Mouse (Mus musculus) limb, embryonic 15.5 days (tissue): ENCODE results near the gene Vwa3a. TPM values are rescaled to one million over a fixed set of nuclear protein-coding genes. Genes with fewer than 3 reads are reported as not detected.

ENCODE experiments used
- ATAC-seq: fragments of 200-750 bp; cut with Nextera tagmentation; 2 replicates; pipeline ENCODE4 v1.8.0; 2017; ENCODE audit warnings: low read depth, moderate TSS enrichment; ENCODE audit not compliant: insufficient number of reproducible peaks, low FRiP score, low TSS enrichment
- H3K27ac ChIP-seq: fragments of 300-500 bp; sonication (generic); 2 replicates; pipeline ENCODE4 v1.5.1; 2015; ENCODE audit warnings: moderate library complexity, mild to moderate bottlenecking, inconsistent platforms
- H3K27me3 ChIP-seq: fragments of 300-500 bp; sonication (generic); 2 replicates; pipeline ENCODE4 v1.6.1; 2015; ENCODE audit warnings: inconsistent platforms
- H3K36me3 ChIP-seq: fragments of 300-500 bp; sonication (generic); 2 replicates; pipeline ENCODE4 v1.6.1; 2015; ENCODE audit warnings: inconsistent platforms
- H3K4me1 ChIP-seq: fragments of 300-500 bp; sonication (generic); 2 replicates; pipeline ENCODE4 v1.6.1; 2015; ENCODE audit warnings: inconsistent platforms
- H3K4me2 ChIP-seq: fragments of 300-500 bp; sonication (generic); 2 replicates; pipeline ENCODE4 v1.6.1; 2015; ENCODE audit warnings: mild to moderate bottlenecking, inconsistent platforms
- H3K4me3 ChIP-seq: fragments of 300-500 bp; sonication (generic); 2 replicates; pipeline ENCODE4 v1.5.1; 2015; ENCODE audit warnings: mild to moderate bottlenecking, inconsistent platforms
- H3K9ac ChIP-seq: fragments of 300-500 bp; sonication (generic); 2 replicates; pipeline ENCODE4 v1.6.1; 2015; ENCODE audit warnings: inconsistent platforms
- H3K9me3 ChIP-seq: fragments of 300-500 bp; sonication (generic); 2 replicates; pipeline ENCODE4 v1.6.1; 2016; ENCODE audit warnings: inconsistent platforms
- WGBS: fragments of 180-500 bp; shearing (Covaris S2); methylation state at CpG from one replicate; pipeline ENCODE4 v1.1.7; 2015; 5-methylcytosine and 5-hydroxymethylcytosine counted together
- polyA plus RNA-seq: library from polyadenylated mRNA; unstranded; fragments of >200 nt; fragmentation: Nextera tagmentation; extraction: Ambion mirVana; gene quantifications from 2 replicates; pipeline ENCODE4 v1.2.1, GENCODE M21; 2015

Vwa3a gene
- polyA plus RNA-seq, 1 experiment from 2014 or later, result not detected

GRCm38 (mm10) chr7:120819386-120819785 lies 80.3 kb downstream of the Vwa3a start:
- Histone ChIP-seq H3K27me3 (no peaks in the 10 kb centered on the region), H3K4me2 (no peak overlapping the region), H3K9me3 (no peaks in the 10 kb centered on the region), H3K4me1 (no peaks in the 10 kb centered on the region), H3K9ac (no peak overlapping the region), H3K36me3 (no peaks in the 10 kb centered on the region), H3K4me3 (no peak overlapping the region), H3K27ac (no peak overlapping the region)
- ATAC-seq, result no peak
- 81% methylated on average over 4 of the region's 4 CpGs for WGBS

GRCm38 (mm10) chr7:120823248-120823647 lies 84.1 kb downstream of the Vwa3a start:
- Histone ChIP-seq H3K27ac (no peak overlapping the region), H3K9ac (no peak overlapping the region), H3K9me3 (no peaks in the 10 kb centered on the region), H3K4me1 (no peaks in the 10 kb centered on the region), H3K4me2 (no peak overlapping the region), H3K4me3 (no peak overlapping the region), H3K27me3 (no peaks in the 10 kb centered on the region), H3K36me3 (no peaks in the 10 kb centered on the region)
- 22% methylated on average over 5 of the region's 5 CpGs for WGBS
- ATAC-seq, result no peak

GRCm38 (mm10) chr7:120825097-120825496 lies 86.0 kb downstream of the Vwa3a start:
- no peaks in the 10 kb centered on the region for H3K36me3 ChIP-seq
- H3K9me3 ChIP-seq, result no peaks in the 10 kb centered on the region
- 67% methylated on average over 2 of the region's 2 CpGs for WGBS
- H3K4me3 ChIP-seq, result no peak overlapping the region
- no peaks in the 10 kb centered on the region for H3K4me1 ChIP-seq
- H3K27me3 ChIP-seq, result peaks cover 9% of the 10 kb centered on the region
- H3K9ac ChIP-seq, result no peak overlapping the region
- no peak for ATAC-seq
- no peak overlapping the region for H3K27ac ChIP-seq
- no peak overlapping the region for H3K4me2 ChIP-seq

- WGBS, result 17% methylated on average over 3 of the region's 3 CpGs
- Histone ChIP-seq H3K27me3 (peaks cover 12% of the 10 kb centered on the region), H3K9ac (no peak overlapping the region), H3K4me1 (peaks cover 11% of the 10 kb centered on the region), H3K36me3 (no peaks in the 10 kb centered on the region), H3K9me3 (no peaks in the 10 kb centered on the region), H3K27ac (no peak overlapping the region), H3K4me2 (no peak overlapping the region), H3K4me3 (no peak overlapping the region)
- ATAC-seq, result no peak
Observed at GRCm38 (mm10) chr7:120826408-120826807, 87.3 kb downstream of the Vwa3a start.

- ATAC-seq, result no peak
- peak overlapping the region; percentile 38; the same call in 1 of the 2 replicates for H3K27ac ChIP-seq
- WGBS, result 1% methylated on average over 46 of the region's 46 CpGs
Observed at GRCm38 (mm10) chr7:120830431-120831381, 91.6 kb downstream of the Vwa3a start.

GRCm38 (mm10) chr7:120834426-120834825 lies 95.3 kb downstream of the Vwa3a start:
- no peak overlapping the region for H3K9ac ChIP-seq
- H3K4me3 ChIP-seq, result peak overlapping the region; percentile 59
- ATAC-seq, result no peak
- H3K27me3 ChIP-seq, result peaks cover 8% of the 10 kb centered on the region
- no peak overlapping the region for H3K27ac ChIP-seq
- no peaks in the 10 kb centered on the region for H3K9me3 ChIP-seq
- no peaks in the 10 kb centered on the region for H3K36me3 ChIP-seq
- peaks cover 24% of the 10 kb centered on the region for H3K4me1 ChIP-seq
- 41% methylated on average over 6 of the region's 6 CpGs for WGBS
- H3K4me2 ChIP-seq, result peak overlapping the region; percentile 55

More at GRCm38 (mm10) chr7:120830431-120831381, 91.6 kb downstream of the Vwa3a start:
- Histone ChIP-seq H3K4me1 (peaks cover 18% of the 10 kb centered on the region), H3K36me3 (no peaks in the 10 kb centered on the region), H3K4me3 (peak overlapping the region; percentile 57), H3K27me3 (peaks cover 12% of the 10 kb centered on the region), H3K9me3 (no peaks in the 10 kb centered on the region), H3K4me2 (peak overlapping the region; percentile 93), H3K9ac (peak overlapping the region; percentile 50)

GRCm38 (mm10) chr7:120834863-120835372 lies 95.8 kb downstream of the Vwa3a start:
- peak overlapping the region; percentile 79 for H3K27ac ChIP-seq
- H3K4me1 ChIP-seq, result peaks cover 24% of the 10 kb centered on the region
- no peaks in the 10 kb centered on the region for H3K9me3 ChIP-seq
- ATAC-seq, result peak; percentile 82
- H3K4me3 ChIP-seq, result peak overlapping the region; percentile 59
- no peaks in the 10 kb centered on the region for H3K36me3 ChIP-seq
- no peak overlapping the region for H3K9ac ChIP-seq
- H3K4me2 ChIP-seq, result peak overlapping the region; percentile 55
- 7% methylated on average over 14 of the region's 14 CpGs for WGBS
- peaks cover 3% of the 10 kb centered on the region for H3K27me3 ChIP-seq

- Histone ChIP-seq H3K27me3 (no peaks in the 10 kb centered on the region), H3K36me3 (no peaks in the 10 kb centered on the region), H3K9me3 (no peaks in the 10 kb centered on the region), H3K4me1 (peaks cover 19% of the 10 kb centered on the region), H3K4me2 (peak overlapping the region; percentile 55), H3K4me3 (peak overlapping the region; percentile 59), H3K27ac (peak overlapping the region; percentile 86), H3K9ac (0 out of 2 replicates have a peak overlapping the region, but pooled peaks have one; percentile 28)
- peak; percentile 88 for ATAC-seq
- under 1% methylated on average over 41 of the region's 41 CpGs for WGBS
Observed at GRCm38 (mm10) chr7:120835449-120836359, 96.6 kb downstream of the Vwa3a start.

- Histone ChIP-seq H3K4me3 (peak overlapping the region; percentile 59), H3K27me3 (no peaks in the 10 kb centered on the region), H3K36me3 (no peaks in the 10 kb centered on the region), H3K4me1 (peaks cover 14% of the 10 kb centered on the region), H3K4me2 (peak overlapping the region; percentile 50), H3K9me3 (no peaks in the 10 kb centered on the region), H3K9ac (no peak overlapping the region), H3K27ac (peak overlapping the region; percentile 54; the same call in 1 of the 2 replicates)
- WGBS, result 6% methylated on average over 12 of the region's 12 CpGs
- no peak for ATAC-seq
Observed at GRCm38 (mm10) chr7:120836361-120836760, 97.2 kb downstream of the Vwa3a start.

GRCm38 (mm10) chr7:120838436-120839160 lies 99.5 kb downstream of the Vwa3a start:
- Histone ChIP-seq H3K9ac (no peak overlapping the region), H3K27me3 (no peaks in the 10 kb centered on the region), H3K9me3 (no peaks in the 10 kb centered on the region), H3K4me1 (peaks cover 13% of the 10 kb centered on the region), H3K36me3 (no peaks in the 10 kb centered on the region), H3K4me3 (no peak overlapping the region), H3K27ac (no peak overlapping the region), H3K4me2 (no peak overlapping the region)
- no peak for ATAC-seq
- WGBS, result 56% methylated on average over 5 of the region's 5 CpGs

GRCm38 (mm10) chr7:120839786-120840185 lies 100.7 kb downstream of the Vwa3a start:
- peaks cover 19% of the 10 kb centered on the region for H3K4me1 ChIP-seq
- H3K9me3 ChIP-seq, result no peaks in the 10 kb centered on the region
- H3K36me3 ChIP-seq, result no peaks in the 10 kb centered on the region
- no peaks in the 10 kb centered on the region for H3K27me3 ChIP-seq
- H3K27ac ChIP-seq, result no peak overlapping the region
- no peak overlapping the region for H3K4me3 ChIP-seq
- no peak overlapping the region for H3K4me2 ChIP-seq
- ATAC-seq, result no peak
- H3K9ac ChIP-seq, result no peak overlapping the region
- 74% methylated on average over 2 of the region's 2 CpGs for WGBS
